Mouse (Mus musculus) ZHBTc4 (cell line): ENCODE measurements around the gene Dnaic1.

Experiments
- DNase-seq: peaks from one replicate; pipeline ENCODE4 v3.0.0-alpha.2; 2011; ENCODE audit warnings: low read depth, low spot score

Gene Dnaic1

GRCm38 (mm10) chr4:41635906-41636305 lies 66.3 kb downstream of the Dnaic1 start:
- DNase-seq: no peak

- DNase-seq: no peak
Observed at GRCm38 (mm10) chr4:41636366-41636765, 66.8 kb downstream of the Dnaic1 start.

- DNase-seq: no peak
Observed at GRCm38 (mm10) chr4:41636882-41637635, 67.5 kb downstream of the Dnaic1 start.

- no peak for DNase-seq
Observed at GRCm38 (mm10) chr4:41638186-41638731, 68.7 kb downstream of the Dnaic1 start.

- no peak for DNase-seq
Observed at GRCm38 (mm10) chr4:41638828-41639213, 69.2 kb downstream of the Dnaic1 start.

- no peak for DNase-seq
Observed at GRCm38 (mm10) chr4:41639214-41639841, 69.8 kb downstream of the Dnaic1 start.

GRCm38 (mm10) chr4:41639913-41640507 lies 70.4 kb downstream of the Dnaic1 start, which contains the start of gene Enho:
TSS of gene Enho (minus strand) at chr4:41640324.
- DNase-seq: peak; percentile 86

GRCm38 (mm10) chr4:41641199-41641822 lies 71.7 kb downstream of the Dnaic1 start:
- DNase-seq: no peak

- peak; percentile 45 for DNase-seq
Observed at GRCm38 (mm10) chr4:41645488-41645887, 75.9 kb downstream of the Dnaic1 start.

GRCm38 (mm10) chr4:41648157-41648556 lies 78.6 kb downstream of the Dnaic1 start:
- DNase-seq: peak; percentile 57

GRCm38 (mm10) chr4:41648627-41649026 lies 79.1 kb downstream of the Dnaic1 start:
- DNase-seq: no peak

- DNase-seq: peak; percentile 91
Observed at GRCm38 (mm10) chr4:41653296-41653695, 83.7 kb downstream of the Dnaic1 start.

GRCm38 (mm10) chr4:41653730-41654129 lies 84.2 kb downstream of the Dnaic1 start:
- no peak for DNase-seq

GRCm38 (mm10) chr4:41654217-41654616 lies 84.6 kb downstream of the Dnaic1 start:
- peak; percentile 91 for DNase-seq

GRCm38 (mm10) chr4:41655525-41655924 lies 86.0 kb downstream of the Dnaic1 start:
- no peak for DNase-seq

- peak; percentile 74 for DNase-seq
Observed at GRCm38 (mm10) chr4:41658566-41659384, 89.2 kb downstream of the Dnaic1 start.

- no peak for DNase-seq
Observed at GRCm38 (mm10) chr4:41659556-41659955, 90.0 kb downstream of the Dnaic1 start.

GRCm38 (mm10) chr4:41660851-41661430 lies 91.4 kb downstream of the Dnaic1 start:
- DNase-seq: no peak

GRCm38 (mm10) chr4:41662723-41663122 lies 93.1 kb downstream of the Dnaic1 start:
- no peak for DNase-seq

GRCm38 (mm10) chr4:41663614-41664013 lies 94.0 kb downstream of the Dnaic1 start:
- DNase-seq: no peak

GRCm38 (mm10) chr4:41664533-41664932 lies 95.0 kb downstream of the Dnaic1 start:
- DNase-seq: peak; percentile 57
